Mouse (Mus musculus) cerebellum, adult 8-10 months (tissue): Measurements from ENCODE around the gene Zdhhc19.

Experiments
- DNase-seq: peaks from one replicate; pipeline ENCODE4 v3.0.0; 2022

Zdhhc19 gene

GRCm38 (mm10) chr16:32563056-32563793, 67.2 kb downstream of the Zdhhc19 start:
- no peak for DNase-seq

- no peak for DNase-seq
Measured at GRCm38 (mm10) chr16:32567282-32567681, 71.2 kb downstream of the Zdhhc19 start.

GRCm38 (mm10) chr16:32568401-32568800, 72.3 kb downstream of the Zdhhc19 start:
- no peak for DNase-seq

- no peak for DNase-seq
Measured at GRCm38 (mm10) chr16:32570042-32570441, 74.0 kb downstream of the Zdhhc19 start.

- DNase-seq: no peak
Measured at GRCm38 (mm10) chr16:32572528-32572927, 76.5 kb downstream of the Zdhhc19 start.

- DNase-seq: no peak
Measured at GRCm38 (mm10) chr16:32586482-32586881, 90.4 kb downstream of the Zdhhc19 start.

GRCm38 (mm10) chr16:32588568-32588967, 92.5 kb downstream of the Zdhhc19 start:
- DNase-seq: no peak

GRCm38 (mm10) chr16:32591521-32591920, 95.5 kb downstream of the Zdhhc19 start:
- DNase-seq: no peak

GRCm38 (mm10) chr16:32593283-32593805, 97.3 kb downstream of the Zdhhc19 start:
- DNase-seq: no peak

- no peak for DNase-seq
Measured at GRCm38 (mm10) chr16:32593916-32594315, 97.9 kb downstream of the Zdhhc19 start.

GRCm38 (mm10) chr16:32594701-32595100, 98.6 kb downstream of the Zdhhc19 start:
- no peak for DNase-seq

- no peak for DNase-seq
Measured at GRCm38 (mm10) chr16:32595142-32595855, 99.2 kb downstream of the Zdhhc19 start.

- no peak for DNase-seq
Measured at GRCm38 (mm10) chr16:32597909-32598381, 101.9 kb downstream of the Zdhhc19 start.

- DNase-seq: no peak
Measured at GRCm38 (mm10) chr16:32599151-32599550, 103.1 kb downstream of the Zdhhc19 start.

- no peak for DNase-seq
Measured at GRCm38 (mm10) chr16:32602193-32602685, 106.2 kb downstream of the Zdhhc19 start.

GRCm38 (mm10) chr16:32607562-32608343, 111.7 kb downstream of the Zdhhc19 start:
- DNase-seq: no peak

GRCm38 (mm10) chr16:32608344-32608711, 112.3 kb downstream of the Zdhhc19 start:
- DNase-seq: no peak

- peak; percentile 98 for DNase-seq
Measured at GRCm38 (mm10) chr16:32608712-32609400, 112.8 kb downstream of the Zdhhc19 start, which contains the start of gene Tfrc. Tfrc (plus strand) TSS chr16:32608920.

- DNase-seq: no peak
Measured at GRCm38 (mm10) chr16:32609401-32609779, 113.3 kb downstream of the Zdhhc19 start.

GRCm38 (mm10) chr16:32610460-32611255, 114.6 kb downstream of the Zdhhc19 start:
- DNase-seq: no peak
